Mouse (Mus musculus): ENCODE results near the gene Dlx3. TPM values are rescaled to one million over a fixed set of nuclear protein-coding genes. Genes with fewer than 3 reads are reported as not detected.

Dlx3 gene
- total and polyA plus RNA-seq, 2 experiments from 2014 or later, result 0.14 TPM; not detected in 1

DNA sequence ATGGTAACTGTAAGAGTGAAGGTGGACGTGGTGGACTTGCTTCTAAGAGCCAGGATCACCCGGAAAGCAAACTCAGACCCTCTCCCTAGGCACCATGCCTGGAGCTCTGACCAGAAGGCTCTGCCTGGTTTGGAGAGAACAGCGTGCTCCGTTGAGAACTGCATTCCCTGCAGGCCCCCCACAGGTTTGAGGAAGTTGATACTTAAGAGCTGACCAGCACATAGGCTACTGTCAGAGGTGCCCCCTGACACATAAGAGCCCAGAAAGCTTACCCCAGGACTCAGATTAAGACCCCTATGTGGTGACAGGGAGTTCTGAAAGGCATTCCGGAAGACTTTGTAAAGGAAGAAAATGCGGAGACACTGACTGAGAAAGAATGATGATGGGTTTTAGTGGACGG lies 31.6 kb upstream of the Dlx3 start:
- H3K9me3 ChIP-seq (ENCODE audit: low read length), result no peaks in the 10 kb centered on the region
- WGBS, result 65% methylated on average over 7 of the region's 7 CpGs
- H3K9ac ChIP-seq, result no peak overlapping the region
- ATAC-seq (no peak), DNase-seq (no peak)
- no peak overlapping the region for H3K4me2 ChIP-seq (ENCODE audit: low read depth)
- no peaks in the 10 kb centered on the region for H3K36me3 ChIP-seq (ENCODE audit: insufficient read depth)
- no peak overlapping the region for H3K27ac ChIP-seq (ENCODE audit: low read depth, low read length)
- H3K4me1 ChIP-seq (ENCODE audit: insufficient read depth), result no peaks in the 10 kb centered on the region
- H3K27me3 ChIP-seq (ENCODE audit: insufficient read depth, low read length), result no peaks in the 10 kb centered on the region
- no peak overlapping the region for H3K4me3 ChIP-seq (ENCODE audit: low read depth, low read length)
- no peak for TF ChIP-seq CTCF (IDR thresholded peaks at IDR 0.05; ENCODE audit: low read depth)

DNA sequence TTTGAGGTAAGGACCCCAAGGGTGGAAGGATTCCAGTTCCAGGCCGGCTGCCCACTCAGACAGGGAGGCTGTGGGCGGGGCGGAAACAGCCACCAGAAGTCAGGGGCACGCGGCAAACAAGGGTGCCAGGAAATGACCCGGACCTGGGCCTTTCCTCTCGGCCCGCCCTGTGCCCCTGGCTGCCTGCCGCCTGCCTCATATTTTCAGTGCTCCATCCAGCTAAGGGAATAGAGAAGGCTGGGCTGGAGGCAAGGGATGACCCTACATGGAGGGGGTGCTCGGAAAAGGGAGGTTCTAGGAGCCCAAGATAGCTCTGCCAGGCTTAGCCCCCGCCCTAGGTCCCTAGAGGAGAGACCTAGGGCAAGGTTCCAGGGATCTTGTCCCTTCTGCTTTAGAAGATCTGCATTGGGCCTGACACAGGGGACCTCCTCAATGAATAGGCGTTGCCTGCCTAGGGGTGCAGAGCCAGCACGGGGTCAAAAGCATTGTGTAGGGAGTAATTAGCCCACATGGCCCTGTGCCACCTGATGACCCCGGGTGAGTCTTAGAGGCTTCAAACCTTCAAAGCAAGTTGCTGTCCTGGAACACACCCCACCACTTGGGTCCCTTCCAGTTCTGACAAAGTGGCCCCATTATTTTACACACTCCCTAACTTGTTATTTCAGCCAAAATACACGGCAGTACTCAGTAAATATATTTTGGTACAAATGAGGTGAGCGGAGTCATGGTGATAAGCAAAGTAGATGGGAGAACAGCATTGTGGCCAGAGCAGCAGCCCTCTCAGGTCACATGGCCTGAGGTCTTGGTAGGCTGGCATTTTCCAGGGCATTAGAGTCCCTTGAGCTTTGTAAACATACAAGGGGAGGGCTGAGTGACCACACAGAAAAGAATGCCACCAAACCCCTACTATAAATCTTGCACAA lies 30.8 kb upstream of the Dlx3 start:
- DNase-seq (no peak), ATAC-seq (no peak)
- 76% methylated on average over 16 of the region's 16 CpGs for WGBS
- no peaks in the 10 kb centered on the region for H3K27me3 ChIP-seq (ENCODE audit: insufficient read depth, low read length)
- no peak overlapping the region for H3K9ac ChIP-seq
- no peaks in the 10 kb centered on the region for H3K9me3 ChIP-seq (ENCODE audit: low read length)
- H3K4me3 ChIP-seq (ENCODE audit: low read depth, low read length), result no peak overlapping the region
- no peak overlapping the region for H3K4me2 ChIP-seq (ENCODE audit: low read depth)
- no peak overlapping the region for H3K27ac ChIP-seq (ENCODE audit: low read depth, low read length)
- H3K36me3 ChIP-seq (ENCODE audit: insufficient read depth), result no peaks in the 10 kb centered on the region
- H3K4me1 ChIP-seq (ENCODE audit: insufficient read depth), result no peaks in the 10 kb centered on the region
- TF ChIP-seq CTCF (IDR thresholded peaks at IDR 0.05; ENCODE audit: low read depth), result no peak

DNA sequence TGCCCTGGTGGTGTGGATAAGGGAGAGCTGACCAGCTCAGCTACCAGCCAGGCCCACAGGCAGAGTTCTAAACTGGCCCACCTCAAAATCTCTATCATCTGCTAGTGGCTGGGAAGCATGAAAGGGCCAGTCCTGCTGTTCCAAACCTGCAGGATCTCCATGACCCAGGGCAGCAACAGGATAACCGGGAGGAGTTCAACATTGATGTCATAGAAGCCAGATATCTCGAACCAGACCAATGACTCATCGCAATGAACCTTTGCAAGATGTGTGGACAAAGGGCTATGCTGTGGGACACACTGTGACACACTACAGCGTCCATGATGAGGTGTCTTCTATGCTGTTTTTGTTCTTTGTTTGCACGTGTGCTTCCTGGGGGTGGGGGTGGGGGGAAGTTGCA lies 26.8 kb upstream of the Dlx3 start:
- H3K4me1 ChIP-seq (ENCODE audit: insufficient read depth), result no peaks in the 10 kb centered on the region
- no peaks in the 10 kb centered on the region for H3K27me3 ChIP-seq (ENCODE audit: insufficient read depth, low read length)
- 80% methylated on average over 5 of the region's 5 CpGs for WGBS
- H3K4me3 ChIP-seq (ENCODE audit: low read depth, low read length), result no peak overlapping the region
- H3K9ac ChIP-seq, result no peak overlapping the region
- no peak overlapping the region for H3K27ac ChIP-seq (ENCODE audit: low read depth, low read length)
- DNase-seq, result no peak
- no peaks in the 10 kb centered on the region for H3K36me3 ChIP-seq (ENCODE audit: insufficient read depth)
- H3K9me3 ChIP-seq (ENCODE audit: low read length), result no peaks in the 10 kb centered on the region
- no peak for TF ChIP-seq CTCF (IDR thresholded peaks at IDR 0.05; ENCODE audit: low read depth)
- no peak for ATAC-seq
- H3K4me2 ChIP-seq (ENCODE audit: low read depth), result no peak overlapping the region

DNA sequence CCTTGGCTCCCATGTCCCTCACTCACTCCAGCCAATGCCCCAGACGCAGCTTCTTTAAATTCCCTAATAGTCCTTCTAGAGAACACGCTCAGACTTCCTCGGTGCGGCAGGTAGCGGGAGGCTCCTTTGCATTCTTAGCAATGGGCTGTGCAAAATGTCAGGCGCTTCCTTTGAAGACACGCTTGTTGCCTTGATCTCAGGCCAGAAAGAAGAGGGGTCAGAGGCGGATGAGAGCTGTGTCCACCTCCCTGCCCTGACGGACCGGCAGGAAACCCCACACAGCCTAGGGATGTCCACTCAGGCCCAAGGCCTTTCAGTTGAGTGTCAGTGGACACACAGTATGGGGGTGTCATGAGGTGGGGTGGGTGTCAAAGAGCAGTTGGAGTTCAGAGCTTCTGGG lies 24.3 kb upstream of the Dlx3 start:
- 82% methylated on average over 10 of the region's 10 CpGs for WGBS
- ATAC-seq, result no peak

DNA sequence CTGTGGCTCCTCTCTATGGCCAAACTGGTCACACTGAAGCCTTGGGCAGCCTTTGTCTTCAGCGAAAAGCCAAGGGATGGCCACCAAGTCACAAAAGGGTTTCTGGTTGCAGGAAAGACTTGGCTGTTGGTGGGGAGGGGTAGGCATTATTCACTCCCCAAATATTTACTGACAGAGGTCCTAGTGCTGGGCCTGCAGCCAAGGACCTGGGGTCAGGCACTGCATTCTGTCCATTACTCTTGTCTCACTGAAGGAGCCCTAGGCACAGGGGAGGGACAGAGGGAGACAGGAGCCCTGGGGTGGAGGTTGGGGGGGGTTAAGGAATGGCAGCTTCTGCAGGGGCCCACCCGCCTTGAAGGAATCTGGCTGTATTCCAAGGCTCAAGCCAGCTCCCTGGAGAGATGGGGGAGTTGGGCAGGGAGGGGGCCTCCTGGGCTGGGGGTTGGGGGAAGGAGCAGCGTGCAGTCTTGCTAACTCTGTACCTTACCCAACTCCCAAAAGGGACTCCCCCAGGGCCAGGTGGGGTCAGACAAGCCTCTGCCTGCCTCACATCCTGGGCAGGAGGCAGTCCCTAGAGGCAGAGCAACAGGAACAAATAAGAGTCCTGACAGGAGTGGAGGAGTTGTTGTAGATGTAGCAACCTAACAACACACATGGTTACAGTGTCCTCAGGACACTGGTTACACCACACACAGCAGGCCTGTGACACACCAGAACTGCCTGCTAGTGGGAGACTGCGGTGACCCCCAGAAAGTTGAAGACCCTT lies 23.1 kb upstream of the Dlx3 start:
- Histone ChIP-seq H3K4me2 (ENCODE audit: low read depth) (no peak overlapping the region), H3K9me3 (ENCODE audit: low read length) (no peaks in the 10 kb centered on the region), H3K36me3 (ENCODE audit: insufficient read depth) (no peaks in the 10 kb centered on the region), H3K9ac (no peak overlapping the region), H3K4me3 (ENCODE audit: low read depth, low read length) (no peak overlapping the region), H3K4me1 (ENCODE audit: insufficient read depth) (no peaks in the 10 kb centered on the region), H3K27ac (ENCODE audit: low read depth, low read length) (no peak overlapping the region), H3K27me3 (ENCODE audit: insufficient read depth, low read length) (no peaks in the 10 kb centered on the region)
- ATAC-seq (no peak), DNase-seq (no peak)
- no peak for TF ChIP-seq CTCF (IDR thresholded peaks at IDR 0.05; ENCODE audit: low read depth)
- 45% methylated on average over 4 of the region's 4 CpGs for WGBS

More for the DNA sequence above, 24.3 kb upstream of the Dlx3 start:
- H3K36me3 ChIP-seq (ENCODE audit: insufficient read depth), result no peaks in the 10 kb centered on the region
- no peak for TF ChIP-seq CTCF (IDR thresholded peaks at IDR 0.05; ENCODE audit: low read depth)
- no peak overlapping the region for H3K9ac ChIP-seq
- no peaks in the 10 kb centered on the region for H3K27me3 ChIP-seq (ENCODE audit: insufficient read depth, low read length)
- no peak overlapping the region for H3K27ac ChIP-seq (ENCODE audit: low read depth, low read length)
- H3K4me3 ChIP-seq (ENCODE audit: low read depth, low read length), result no peak overlapping the region
- H3K4me2 ChIP-seq (ENCODE audit: low read depth), result no peak overlapping the region
- H3K4me1 ChIP-seq (ENCODE audit: insufficient read depth), result no peaks in the 10 kb centered on the region
- no peaks in the 10 kb centered on the region for H3K9me3 ChIP-seq (ENCODE audit: low read length)
- no peak for DNase-seq

DNA sequence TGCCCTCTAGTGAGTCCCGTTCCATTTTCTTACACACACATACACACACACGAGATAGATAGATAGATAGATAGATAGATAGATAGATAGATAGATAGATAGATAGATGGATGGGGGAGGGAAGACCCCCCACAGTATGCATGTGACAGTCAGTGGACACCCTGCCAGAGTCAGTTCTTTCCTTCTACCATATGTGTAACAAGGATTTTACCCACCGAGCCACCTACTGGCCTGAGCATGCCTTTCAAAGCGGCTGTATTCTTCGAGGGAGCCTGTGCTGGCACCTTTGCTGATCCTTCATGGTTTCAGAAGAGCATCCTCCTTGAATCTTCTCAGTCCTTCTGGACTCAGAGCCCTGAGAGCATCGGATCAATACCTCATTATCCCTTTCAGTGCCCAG lies 22.0 kb upstream of the Dlx3 start:
- no peaks in the 10 kb centered on the region for H3K27me3 ChIP-seq (ENCODE audit: insufficient read depth, low read length)
- no peak overlapping the region for H3K4me3 ChIP-seq (ENCODE audit: low read depth, low read length)
- H3K4me1 ChIP-seq (ENCODE audit: insufficient read depth), result no peaks in the 10 kb centered on the region
- no peaks in the 10 kb centered on the region for H3K9me3 ChIP-seq (ENCODE audit: low read length)
- WGBS, result 56% methylated on average over 6 of the region's 6 CpGs
- no peak for DNase-seq
- H3K4me2 ChIP-seq (ENCODE audit: low read depth), result no peak overlapping the region
- TF ChIP-seq CTCF (IDR thresholded peaks at IDR 0.05; ENCODE audit: low read depth), result no peak
- no peak for ATAC-seq
- no peak overlapping the region for H3K9ac ChIP-seq
- H3K36me3 ChIP-seq (ENCODE audit: insufficient read depth), result no peaks in the 10 kb centered on the region
- H3K27ac ChIP-seq (ENCODE audit: low read depth, low read length), result no peak overlapping the region
